Mouse (Mus musculus) heart, embryonic 13.5 days (tissue): Measurements from ENCODE around the gene Sfswap. TPM values are rescaled to one million over a fixed set of nuclear protein-coding genes. Genes with fewer than 3 reads are reported as not detected.

Experiments used
- ATAC-seq: fragments of 200-750 bp; cut with Nextera tagmentation; 2 replicates; pipeline ENCODE4 v1.8.0; 2017; ENCODE audit warnings: moderate TSS enrichment; ENCODE audit not compliant: insufficient number of reproducible peaks, low FRiP score, low TSS enrichment; ENCODE audit errors: extremely low read depth
- H3K27ac ChIP-seq: fragments of 300-500 bp; sonication (generic); replicated peaks from 2 replicates; pipeline ENCODE4 v1.5.1; 2015; ENCODE audit warnings: moderate library complexity, mild to moderate bottlenecking, inconsistent platforms
- H3K27me3 ChIP-seq: fragments of 300-500 bp; sonication (generic); replicated peaks from 2 replicates; pipeline ENCODE4 v1.6.1; 2015; ENCODE audit warnings: mild to moderate bottlenecking, inconsistent platforms
- H3K36me3 ChIP-seq: fragments of 300-500 bp; sonication (generic); 2 replicates; pipeline ENCODE4 v1.6.1; 2015; ENCODE audit warnings: mild to moderate bottlenecking, inconsistent platforms
- H3K4me1 ChIP-seq: fragments of 300-500 bp; sonication (generic); 2 replicates; pipeline ENCODE4 v1.6.1; 2015; ENCODE audit warnings: inconsistent platforms
- H3K4me2 ChIP-seq: fragments of 300-500 bp; sonication (generic); 2 replicates; pipeline ENCODE4 v1.6.1; 2015; ENCODE audit warnings: inconsistent platforms, mild to moderate bottlenecking, moderate library complexity
- H3K4me3 ChIP-seq: fragments of 300-500 bp; sonication (generic); 2 replicates; pipeline ENCODE4 v1.5.1; 2015; ENCODE audit warnings: moderate library complexity, mild to moderate bottlenecking, inconsistent platforms
- H3K9ac ChIP-seq: fragments of 300-500 bp; sonication (generic); 2 replicates; pipeline ENCODE4 v1.6.1; 2015; ENCODE audit warnings: inconsistent platforms, mild to moderate bottlenecking, moderate library complexity
- H3K9me3 ChIP-seq: fragments of 300-500 bp; sonication (generic); 2 replicates; pipeline ENCODE4 v1.6.1; 2016; ENCODE audit warnings: inconsistent platforms
- WGBS: fragments of 180-500 bp; shearing (Covaris S2); methylation state at CpG from one replicate; pipeline ENCODE4 v1.1.7; 2015; ENCODE audit warnings: mixed read lengths; 5-methylcytosine and 5-hydroxymethylcytosine counted together
- polyA plus RNA-seq: library from polyadenylated mRNA; unstranded; fragments of >200 nt; fragmentation: Nextera tagmentation; extraction: Ambion mirVana; gene quantifications from 2 replicates; pipeline ENCODE4 v1.2.1, GENCODE M21; 2015

The Sfswap gene
- polyA plus RNA-seq, 1 experiment from 2014 or later: 21.2 TPM

GRCm38 (mm10) chr5:129558591-129558990 lies 57.6 kb downstream of the Sfswap start:
- no peak overlapping the region for H3K4me3 ChIP-seq
- no peak overlapping the region for H3K27ac ChIP-seq
- H3K9ac ChIP-seq: no peak overlapping the region
- H3K4me2 ChIP-seq: no peak overlapping the region
- H3K4me1 ChIP-seq: no peaks in the 10 kb centered on the region
- H3K9me3 ChIP-seq: no peaks in the 10 kb centered on the region
- no peaks in the 10 kb centered on the region for H3K27me3 ChIP-seq
- peaks cover 97% of the 10 kb centered on the region for H3K36me3 ChIP-seq
- WGBS: 78% methylated on average over 5 of the region's 5 CpGs
- ATAC-seq: no peak

- Histone ChIP-seq H3K4me2 (no peak overlapping the region), H3K36me3 (peaks cover 97% of the 10 kb centered on the region), H3K4me1 (no peaks in the 10 kb centered on the region), H3K4me3 (no peak overlapping the region), H3K27me3 (no peaks in the 10 kb centered on the region), H3K9me3 (no peaks in the 10 kb centered on the region), H3K27ac (no peak overlapping the region), H3K9ac (no peak overlapping the region)
- no peak for ATAC-seq
- WGBS: 76% methylated on average over 11 of the region's 11 CpGs
These were observed 58.3 kb downstream of the Sfswap start for GRCm38 (mm10) chr5:129559283-129559682.

- WGBS: 93% methylated on average over 8 of the region's 8 CpGs
- no peaks in the 10 kb centered on the region for H3K4me1 ChIP-seq
These were observed 61.3 kb downstream of the Sfswap start for GRCm38 (mm10) chr5:129562342-129562741.

GRCm38 (mm10) chr5:129568596-129568995 lies 67.6 kb downstream of the Sfswap start:
- H3K36me3 ChIP-seq: peaks cover 96% of the 10 kb centered on the region
- no peak overlapping the region for H3K4me3 ChIP-seq
- H3K4me1 ChIP-seq: no peaks in the 10 kb centered on the region
- H3K4me2 ChIP-seq: no peak overlapping the region
- no peaks in the 10 kb centered on the region for H3K9me3 ChIP-seq
- WGBS: 94% methylated on average over 4 of the region's 4 CpGs
- H3K9ac ChIP-seq: no peak overlapping the region
- no peaks in the 10 kb centered on the region for H3K27me3 ChIP-seq
- H3K27ac ChIP-seq: no peak overlapping the region
- no peak for ATAC-seq

More at GRCm38 (mm10) chr5:129562342-129562741, 61.3 kb downstream of the Sfswap start:
- Histone ChIP-seq H3K9ac (no peak overlapping the region), H3K36me3 (peaks cover 97% of the 10 kb centered on the region), H3K27me3 (no peaks in the 10 kb centered on the region), H3K4me3 (no peak overlapping the region), H3K4me2 (no peak overlapping the region), H3K9me3 (no peaks in the 10 kb centered on the region), H3K27ac (no peak overlapping the region)
- ATAC-seq: no peak

- no peak for ATAC-seq
- Histone ChIP-seq H3K4me3 (no peak overlapping the region), H3K36me3 (peaks cover under 1% of the 10 kb centered on the region; the same call in 1 of the 2 replicates), H3K9me3 (no peaks in the 10 kb centered on the region), H3K4me1 (peaks cover under 1% of the 10 kb centered on the region; the same call in 1 of the 2 replicates), H3K27me3 (peaks cover 34% of the 10 kb centered on the region), H3K4me2 (no peak overlapping the region), H3K27ac (no peak overlapping the region), H3K9ac (no peak overlapping the region)
- 48% methylated on average over 12 of the region's 12 CpGs for WGBS
These were observed 77.2 kb downstream of the Sfswap start for GRCm38 (mm10) chr5:129578201-129578600.

GRCm38 (mm10) chr5:129580046-129580445 lies 79.0 kb downstream of the Sfswap start:
- peaks cover 48% of the 10 kb centered on the region for H3K27me3 ChIP-seq
- H3K9me3 ChIP-seq: no peaks in the 10 kb centered on the region
- no peak overlapping the region for H3K4me2 ChIP-seq
- ATAC-seq: no peak
- no peak overlapping the region for H3K4me3 ChIP-seq
- peaks cover 14% of the 10 kb centered on the region for H3K4me1 ChIP-seq
- WGBS: 8% methylated on average over 6 of the region's 6 CpGs
- H3K9ac ChIP-seq: no peak overlapping the region
- H3K27ac ChIP-seq: no peak overlapping the region
- no peaks in the 10 kb centered on the region for H3K36me3 ChIP-seq

- H3K4me1 ChIP-seq: peaks cover 18% of the 10 kb centered on the region
- H3K9ac ChIP-seq: no peak overlapping the region
- H3K4me2 ChIP-seq: no peak overlapping the region
- H3K9me3 ChIP-seq: no peaks in the 10 kb centered on the region
- H3K27me3 ChIP-seq: peaks cover 53% of the 10 kb centered on the region
- H3K4me3 ChIP-seq: no peak overlapping the region
- 60% methylated on average over 9 of the region's 9 CpGs for WGBS
- H3K27ac ChIP-seq: no peak overlapping the region
- no peaks in the 10 kb centered on the region for H3K36me3 ChIP-seq
- no peak for ATAC-seq
These were observed 79.6 kb downstream of the Sfswap start for GRCm38 (mm10) chr5:129580572-129580971.

GRCm38 (mm10) chr5:129581015-129581414 lies 80.0 kb downstream of the Sfswap start:
- ATAC-seq: no peak
- 70% methylated on average over 7 of the region's 7 CpGs for WGBS
- Histone ChIP-seq H3K4me2 (no peak overlapping the region), H3K36me3 (no peaks in the 10 kb centered on the region), H3K4me1 (peaks cover 23% of the 10 kb centered on the region), H3K9ac (no peak overlapping the region), H3K27ac (no peak overlapping the region), H3K4me3 (no peak overlapping the region), H3K9me3 (no peaks in the 10 kb centered on the region), H3K27me3 (peaks cover 57% of the 10 kb centered on the region)

- peak overlapping the region; percentile 100 for H3K4me2 ChIP-seq
- peak overlapping the region; percentile 84 for H3K9ac ChIP-seq
- 4% methylated on average over 12 of the region's 12 CpGs for WGBS
- no peak overlapping the region for H3K27ac ChIP-seq
- peak overlapping the region; percentile 77 for H3K4me3 ChIP-seq
- H3K9me3 ChIP-seq: no peaks in the 10 kb centered on the region
- no peak for ATAC-seq
- H3K27me3 ChIP-seq: peaks cover 81% of the 10 kb centered on the region
- peaks cover 27% of the 10 kb centered on the region for H3K4me1 ChIP-seq
- H3K36me3 ChIP-seq: no peaks in the 10 kb centered on the region
These were observed 82.3 kb downstream of the Sfswap start for GRCm38 (mm10) chr5:129583331-129583730.

- no peak within 1 kb of the TSS for H3K27ac ChIP-seq
- H3K27me3 ChIP-seq: peaks cover 87% of the 10 kb centered on the region
- peak within 1 kb of the TSS; percentile 77 for H3K4me3 ChIP-seq
- WGBS: 1% methylated on average over 80 of the region's 80 CpGs
- no peaks in the 10 kb centered on the region for H3K9me3 ChIP-seq
- peak; percentile 79 for ATAC-seq
- H3K36me3 ChIP-seq: no peaks in the 10 kb centered on the region
- H3K4me2 ChIP-seq: peak within 1 kb of the TSS; percentile 100
- peaks cover 27% of the 10 kb centered on the region for H3K4me1 ChIP-seq
- H3K9ac ChIP-seq: peak within 1 kb of the TSS; percentile 84
These were observed 83.0 kb downstream of the Sfswap start, which contains the start of gene Mmp17 for GRCm38 (mm10) chr5:129583761-129584582. TSS of gene Mmp17 (plus strand) at chr5:129584169.

GRCm38 (mm10) chr5:129584583-129585541 lies 83.8 kb downstream of the Sfswap start:
- H3K9me3 ChIP-seq: no peaks in the 10 kb centered on the region
- H3K4me3 ChIP-seq: peak overlapping the region; percentile 77
- no peak for ATAC-seq
- H3K27me3 ChIP-seq: peaks cover 95% of the 10 kb centered on the region
- H3K4me2 ChIP-seq: peak overlapping the region; percentile 100
- H3K36me3 ChIP-seq: no peaks in the 10 kb centered on the region
- peak overlapping the region; percentile 84 for H3K9ac ChIP-seq
- no peak overlapping the region for H3K27ac ChIP-seq
- H3K4me1 ChIP-seq: peaks cover 27% of the 10 kb centered on the region
- under 1% methylated on average over 72 of the region's 76 CpGs for WGBS
